Mouse (Mus musculus): ENCODE results near the gene Zfp654.
"Not testable (repeated sequence)": the region's sequence is repeated elsewhere in the genome, so short reads cannot be mapped to it uniquely, and the experiment has no call there.

Gene Zfp654

DNA sequence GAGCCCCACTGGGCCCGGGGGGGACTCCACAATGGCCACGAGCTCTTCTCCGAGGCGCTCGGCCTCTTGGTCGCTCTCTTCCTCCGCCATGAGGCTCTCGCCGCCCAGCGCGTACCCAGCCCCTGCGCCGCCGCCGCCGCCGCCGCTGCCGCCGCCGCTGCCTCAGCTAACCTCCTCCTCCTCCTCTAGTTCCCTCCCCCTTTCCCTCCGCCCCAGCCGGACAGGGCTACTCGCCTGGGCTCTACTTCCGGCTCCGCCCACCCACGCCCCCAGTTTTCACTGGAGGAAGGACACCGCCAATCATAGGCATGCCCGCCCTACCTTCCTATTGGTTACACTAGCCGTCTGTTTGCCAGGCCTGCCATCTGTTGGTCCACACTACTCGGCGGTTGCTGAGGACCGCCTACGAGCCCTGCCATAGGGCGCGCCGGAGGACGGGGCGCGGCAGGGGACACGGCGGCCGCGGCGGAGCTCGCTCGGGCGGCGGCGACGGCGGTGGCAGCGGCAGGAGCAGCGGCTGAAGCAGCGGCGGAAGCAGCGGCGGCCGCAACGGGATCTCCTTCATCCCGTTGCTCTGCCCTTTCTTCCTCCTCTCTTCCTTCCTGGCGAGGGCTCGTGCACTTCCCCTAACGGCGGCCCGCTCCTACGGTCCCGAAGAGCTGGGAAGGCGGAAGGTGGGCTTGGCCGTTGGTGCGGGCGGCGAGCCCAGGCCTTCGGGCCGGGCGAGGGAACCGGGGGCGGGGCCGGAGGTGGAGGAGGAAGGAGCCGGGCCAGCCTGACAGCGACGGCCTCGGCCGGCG lies at the start of gene Zfp654, which contains the start of gene Cggbp1:
TSS of gene Zfp654 (minus strand) at position 90 of the 800 bp plus-strand sequence.
TSS of gene Cggbp1 (plus strand) at position 434 of the 800 bp plus-strand sequence.
- DNase-seq (ENCODE audit: low spot score): peak; percentile 99

DNA sequence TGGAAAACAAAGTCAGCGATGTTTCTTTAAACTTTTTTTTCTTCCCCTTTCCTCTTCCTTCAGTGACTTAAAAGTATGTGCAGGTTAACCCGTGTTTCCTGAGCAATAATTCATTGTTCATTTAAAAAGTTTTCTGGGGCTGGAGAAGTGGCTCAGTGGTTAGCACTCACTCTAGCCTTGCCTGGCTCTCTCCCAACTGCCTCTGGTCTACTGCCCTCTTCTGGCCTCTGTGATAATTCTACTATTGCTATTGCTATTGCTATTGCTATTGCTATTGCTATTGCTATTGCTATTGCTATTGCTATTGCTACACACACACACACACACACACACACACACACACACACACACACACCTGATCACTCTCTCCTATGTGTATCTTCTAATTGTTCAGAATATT lies 47.6 kb upstream of the Zfp654 start:
- peak; percentile 34 for DNase-seq (ENCODE audit: low spot score)

DNA sequence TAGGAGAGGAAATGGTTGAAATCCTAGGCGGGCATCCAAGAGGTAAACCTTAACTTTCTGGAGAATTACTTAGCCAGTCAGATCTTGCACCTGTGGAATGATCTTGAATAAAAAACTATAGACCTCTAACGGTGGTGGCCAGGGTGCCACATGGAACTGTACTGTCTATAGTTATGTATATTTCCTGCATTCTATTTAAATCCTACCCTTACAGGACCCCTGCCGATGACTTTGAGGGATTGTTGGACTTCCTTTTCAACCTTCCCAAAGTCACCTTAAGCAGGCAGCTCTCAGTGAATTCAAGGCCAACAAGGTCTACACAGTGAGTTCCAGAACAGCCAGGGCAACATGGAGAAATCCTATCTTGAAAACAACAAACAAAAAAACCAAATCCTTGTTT lies 38.0 kb upstream of the Zfp654 start:
- no peak for DNase-seq (ENCODE audit: low spot score)

DNA sequence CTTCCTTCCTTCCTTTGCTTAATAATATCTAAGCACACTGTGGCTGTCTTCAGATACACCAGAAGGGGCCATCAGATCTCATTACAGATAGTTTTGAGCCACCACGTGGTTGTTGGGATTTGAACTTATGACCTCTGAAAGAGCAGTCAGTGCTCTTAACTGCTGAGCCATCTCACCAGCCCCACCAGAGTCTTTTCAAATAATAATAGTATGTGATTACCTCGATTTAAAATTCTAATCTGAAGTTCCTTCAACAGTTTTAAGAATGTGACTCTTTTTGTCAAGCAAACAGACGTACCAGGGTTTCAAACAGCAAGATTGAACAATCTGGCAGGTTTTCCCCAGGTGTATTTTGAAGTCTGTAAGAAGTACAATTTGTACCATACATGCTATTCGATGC lies 34.1 kb upstream of the Zfp654 start:
- DNase-seq (ENCODE audit: low spot score): no peak

DNA sequence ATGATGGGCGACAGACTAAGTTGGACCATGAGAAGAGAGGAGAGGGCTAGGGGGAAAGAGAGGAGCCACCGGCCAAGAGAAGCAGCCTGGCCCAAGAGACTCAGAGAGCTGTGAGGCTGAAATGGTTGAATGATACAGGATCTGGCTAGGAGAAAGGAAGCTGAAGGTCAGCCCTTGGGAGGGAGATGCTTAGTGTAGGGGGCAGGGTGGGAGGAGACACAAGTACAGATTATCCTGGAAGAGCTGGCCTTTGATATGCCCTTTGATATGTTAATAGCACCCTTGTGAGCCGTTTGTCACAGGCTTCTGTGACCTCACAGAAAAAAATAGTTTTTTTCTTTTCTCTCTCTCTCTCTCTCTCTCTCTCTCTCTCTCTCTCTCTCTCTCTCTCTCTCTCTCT lies 33.7 kb upstream of the Zfp654 start:
- no peak for DNase-seq (ENCODE audit: low spot score)

DNA sequence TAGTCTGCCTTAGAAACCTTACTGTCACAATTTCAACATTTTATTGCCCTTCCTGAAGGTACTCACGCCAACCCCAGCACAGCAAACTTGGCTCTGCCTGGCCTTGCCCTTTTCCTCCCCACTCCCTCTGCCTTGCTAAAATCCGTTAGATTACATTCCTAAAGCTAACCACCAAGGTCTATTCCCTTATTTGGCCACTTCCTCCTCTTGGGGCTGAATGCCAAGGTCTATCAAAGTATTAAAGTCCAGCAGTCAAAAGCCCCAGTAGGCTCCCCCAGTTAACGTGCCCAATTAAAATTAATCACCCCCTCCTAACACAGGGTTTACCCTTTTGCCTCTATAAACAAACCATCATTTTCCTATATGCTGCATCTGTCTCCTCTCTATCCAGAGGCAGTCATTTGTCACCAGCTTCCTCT lies 33.0 kb upstream of the Zfp654 start:
- DNase-seq (ENCODE audit: low spot score): no peak

DNA sequence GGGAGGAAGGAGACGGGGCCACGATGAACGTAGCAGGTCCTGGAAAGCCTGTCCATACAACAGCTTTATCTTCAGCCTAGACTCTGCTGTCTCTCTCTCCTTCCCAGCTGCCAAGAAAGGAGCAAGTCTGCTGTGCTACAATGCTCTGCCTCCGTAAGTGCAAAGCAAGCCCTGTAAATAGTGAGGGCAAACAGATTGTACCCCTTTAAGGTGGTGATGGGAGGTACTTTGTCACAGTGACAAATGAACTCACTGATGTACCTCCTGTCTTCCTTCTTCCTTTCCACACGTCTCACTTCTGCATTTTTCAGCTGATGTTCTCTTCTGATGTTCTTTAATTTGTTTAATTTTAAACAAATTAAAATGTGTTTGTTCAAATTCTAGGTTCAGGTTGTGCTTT lies 32.4 kb upstream of the Zfp654 start:
- no peak for DNase-seq (ENCODE audit: low spot score)

DNA sequence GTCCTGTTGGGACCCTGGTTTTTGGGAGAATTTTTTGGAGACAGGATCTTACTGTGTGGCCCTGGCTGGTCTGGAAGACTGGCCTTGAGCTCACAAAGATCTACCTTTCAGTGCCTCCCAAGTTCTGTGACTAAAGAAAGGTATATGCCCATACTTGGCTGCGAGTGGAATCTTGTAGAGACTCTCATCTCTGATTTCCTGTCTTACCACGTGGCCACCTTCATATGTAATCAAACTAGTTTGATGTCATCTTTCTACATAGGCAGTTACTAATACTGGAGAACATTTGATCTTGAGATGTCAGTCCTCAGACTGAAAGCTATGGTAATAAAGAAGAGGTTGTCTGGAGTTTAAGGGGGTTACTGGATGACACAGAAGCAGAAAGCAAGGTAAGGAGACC lies 30.0 kb upstream of the Zfp654 start:
- DNase-seq (ENCODE audit: low spot score): no peak

DNA sequence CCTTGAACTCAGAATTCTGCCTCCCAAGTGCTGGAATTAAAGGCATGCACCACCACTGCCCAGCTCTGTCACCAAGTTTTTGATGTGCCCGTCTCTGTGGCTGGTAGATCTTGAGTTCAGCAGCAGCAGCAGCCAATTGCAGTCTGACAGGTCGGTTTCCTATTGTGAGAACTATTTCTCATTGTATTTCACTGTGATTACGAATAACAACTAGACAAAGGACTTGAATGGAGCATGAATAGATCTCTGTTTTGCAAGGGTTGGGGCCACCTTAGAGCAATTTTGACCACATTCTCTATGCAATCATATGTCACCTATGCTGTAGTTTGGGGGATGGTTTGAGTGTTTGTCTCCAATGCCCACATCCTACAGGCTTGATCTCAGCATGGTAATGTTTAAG lies 29.5 kb upstream of the Zfp654 start:
- DNase-seq (ENCODE audit: low spot score): no peak

DNA sequence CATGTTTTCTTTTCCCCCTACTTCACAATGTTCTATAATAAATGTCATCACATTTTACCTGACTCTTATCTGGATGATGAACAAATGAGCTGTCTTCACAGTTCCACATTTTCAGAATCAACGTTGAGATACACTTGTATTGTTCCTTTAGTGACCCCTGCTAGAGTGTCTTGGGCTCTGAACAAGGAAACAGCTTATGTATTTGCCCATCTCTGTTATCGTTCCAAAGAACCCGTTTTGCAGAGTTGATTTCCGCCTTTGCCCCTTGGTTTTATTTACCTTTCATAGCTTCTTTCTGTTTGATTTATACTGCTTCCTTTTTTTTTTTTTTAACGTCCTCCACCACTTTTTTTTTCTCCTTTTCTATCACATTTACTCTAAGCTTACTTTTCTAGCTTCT lies 28.3 kb upstream of the Zfp654 start:
- DNase-seq (ENCODE audit: low spot score): no peak

DNA sequence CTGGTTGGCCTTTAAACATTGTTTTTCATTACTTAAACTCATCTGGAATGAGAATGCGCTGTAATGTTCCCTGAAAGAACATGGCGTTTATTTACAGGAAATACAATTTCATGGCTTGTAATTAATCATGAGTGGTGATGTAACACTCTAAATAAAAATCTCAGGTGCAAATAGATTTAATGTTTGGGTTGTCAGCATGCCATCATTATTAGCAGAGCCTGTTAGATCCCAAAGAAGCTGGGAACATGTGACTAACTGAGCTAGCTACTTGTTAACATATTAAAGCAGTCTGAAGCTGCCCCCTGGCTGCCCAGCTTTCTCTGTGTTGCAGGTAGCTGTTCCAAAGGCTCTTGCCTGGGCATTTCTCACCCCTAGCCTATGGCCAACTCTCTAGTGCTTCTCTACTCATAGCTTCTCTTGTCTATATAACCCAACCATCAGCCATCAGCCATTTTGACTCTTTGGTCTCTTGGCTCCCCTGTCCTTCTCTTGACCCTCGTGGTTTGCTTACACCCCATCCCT lies 27.2 kb upstream of the Zfp654 start:
- DNase-seq (ENCODE audit: low spot score): no peak

DNA sequence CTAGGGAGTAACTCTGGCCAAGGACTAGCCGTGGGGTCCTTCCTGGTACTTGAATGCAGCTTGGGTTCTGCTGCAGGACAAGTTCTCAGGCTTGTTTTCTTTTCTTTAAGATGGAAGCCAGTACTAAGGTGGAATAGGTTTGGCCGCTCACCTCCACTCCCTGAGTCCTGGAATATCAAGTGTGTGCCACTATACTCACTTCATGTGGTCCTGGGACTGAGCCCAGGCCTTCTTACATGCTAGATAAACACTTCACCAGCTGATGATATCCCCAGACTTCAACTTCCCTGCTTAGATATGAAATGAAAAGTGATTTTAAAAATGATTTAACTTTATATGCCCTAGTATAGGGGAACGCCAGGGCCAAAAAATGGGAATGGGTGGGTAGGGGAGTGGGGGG lies 25.9 kb upstream of the Zfp654 start:
- no peak for DNase-seq (ENCODE audit: low spot score)

DNA sequence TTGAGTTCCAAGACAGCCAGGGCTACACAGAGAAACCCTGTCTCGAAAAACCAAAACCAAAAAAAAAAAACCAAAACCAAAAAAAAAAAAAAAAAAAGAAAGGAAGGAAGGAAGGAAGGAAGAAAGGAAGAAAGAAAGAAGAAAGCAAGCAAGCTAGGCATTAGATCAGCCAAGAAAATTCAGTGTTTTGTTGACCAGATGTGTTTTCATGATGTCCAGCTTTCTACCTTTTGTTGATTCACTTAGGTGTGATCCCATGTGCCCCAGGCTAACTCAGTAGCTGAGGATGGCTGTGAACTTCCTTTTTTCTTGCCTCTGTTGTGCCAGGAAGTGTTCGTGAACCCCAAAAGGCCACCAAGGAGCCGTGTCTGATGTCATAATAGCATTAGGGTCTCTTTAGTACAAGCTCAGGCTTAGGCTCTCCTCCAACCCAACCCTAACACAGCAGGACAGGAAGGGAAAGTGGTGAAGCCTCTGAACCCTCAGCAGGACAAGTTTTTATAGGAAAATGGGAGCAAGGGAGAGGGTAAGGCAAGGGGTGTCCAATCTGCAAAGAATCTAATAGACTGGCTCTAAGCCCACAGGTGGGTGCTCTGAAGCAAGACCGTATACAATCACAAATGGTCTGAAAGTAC lies 25.3 kb upstream of the Zfp654 start:
- no peak for DNase-seq (ENCODE audit: low spot score)

DNA sequence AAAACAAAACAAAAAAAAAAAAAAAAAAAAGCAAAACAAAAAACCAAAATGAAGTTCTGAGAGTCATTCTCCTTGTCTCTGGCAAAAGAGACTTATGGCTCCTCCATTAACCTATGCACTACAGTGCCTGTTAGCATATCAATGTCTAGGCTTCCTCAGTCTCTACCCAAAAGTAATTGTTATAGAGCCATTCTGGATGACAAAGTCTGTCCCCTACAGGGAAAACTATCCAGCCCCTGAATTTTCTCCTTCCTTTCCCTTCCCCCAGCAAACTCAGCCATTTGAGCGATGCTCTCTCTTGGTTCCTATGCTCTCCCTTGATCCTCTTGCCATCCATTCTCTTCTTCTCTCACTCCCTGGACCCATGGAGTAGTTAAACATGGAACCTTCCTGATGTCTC lies 24.4 kb upstream of the Zfp654 start:
- DNase-seq (ENCODE audit: low spot score): no peak

DNA sequence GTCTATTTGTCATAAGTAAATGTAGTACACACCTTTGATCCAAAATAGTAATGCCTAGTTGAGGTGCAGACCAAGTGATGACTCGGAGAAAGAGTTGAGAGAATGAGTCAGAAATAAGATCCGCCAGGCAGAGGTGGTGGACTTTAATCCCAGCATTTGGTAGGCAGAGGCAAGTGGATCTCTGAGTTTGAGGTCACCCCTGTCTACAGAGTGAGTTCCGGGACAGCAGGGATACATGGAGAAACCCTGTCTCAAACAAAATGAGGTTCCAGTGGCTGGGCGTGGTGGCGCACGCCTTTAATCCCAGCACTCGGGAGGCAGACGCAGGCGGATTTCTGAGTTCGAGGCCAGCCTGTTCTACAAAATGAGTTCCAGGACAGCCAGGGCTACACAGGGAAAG lies 23.9 kb upstream of the Zfp654 start:
- DNase-seq (ENCODE audit: low spot score): no peak

DNA sequence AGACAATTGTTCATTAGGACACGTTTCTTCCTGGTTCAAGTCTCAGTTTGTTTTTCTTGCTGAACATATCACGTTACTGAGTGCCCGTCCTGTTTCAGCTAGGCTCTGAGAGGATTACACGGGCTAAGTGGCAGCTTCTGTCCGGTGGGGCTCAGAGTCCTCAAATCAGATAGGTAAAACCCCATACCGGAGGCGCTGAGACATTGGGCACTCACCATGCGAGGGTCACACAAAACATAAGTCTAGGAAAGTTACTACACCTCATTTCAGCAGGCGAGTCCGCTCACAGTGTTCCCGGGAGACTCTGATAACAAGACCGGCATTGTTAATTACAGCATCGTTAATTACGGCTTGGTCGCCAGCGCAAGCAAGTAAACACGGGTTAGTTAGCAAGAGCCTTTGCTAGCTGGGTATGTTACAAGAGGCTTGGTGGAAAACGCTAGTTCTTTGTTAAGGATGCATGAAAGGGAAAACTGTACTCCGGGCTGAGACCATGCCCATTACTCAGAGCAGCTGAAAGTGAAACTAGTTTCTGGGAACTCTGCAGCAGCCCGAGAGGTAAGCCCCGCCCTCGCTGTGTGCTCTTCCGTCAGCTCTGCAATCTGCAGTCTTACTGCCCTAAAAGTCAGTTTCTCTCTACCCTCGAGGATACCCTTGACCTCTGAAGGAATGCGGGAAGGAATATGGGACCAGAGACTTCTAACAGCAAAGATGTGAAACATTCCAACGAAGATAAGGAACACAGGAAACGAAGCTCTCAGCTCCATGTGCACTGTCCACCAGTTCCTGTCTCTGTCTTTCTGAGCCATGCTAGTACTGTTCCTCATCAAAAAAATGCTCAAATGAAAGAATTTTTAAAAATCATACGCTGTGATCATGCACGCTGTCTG lies 22.2 kb upstream of the Zfp654 start:
- peak; percentile 78 for DNase-seq (ENCODE audit: low spot score)

DNA sequence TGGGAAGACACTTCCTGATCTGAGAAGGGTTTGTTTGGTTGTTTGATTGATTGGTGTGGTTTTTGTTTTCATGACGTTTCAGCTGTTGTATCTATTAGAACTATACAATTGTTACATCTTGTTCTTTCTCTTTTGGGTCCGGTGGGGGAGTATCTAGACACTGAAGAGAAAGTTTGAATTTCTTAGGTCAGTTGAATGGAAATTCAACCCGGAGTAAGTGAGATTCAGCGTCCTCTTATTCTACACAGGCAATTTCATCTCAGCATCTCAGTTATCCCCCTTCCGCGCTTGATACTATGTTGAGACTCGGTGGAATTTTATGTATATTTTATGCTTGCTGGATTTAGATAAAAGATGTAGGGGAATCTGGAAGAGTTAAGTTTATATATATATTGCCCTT lies 21.4 kb upstream of the Zfp654 start:
- DNase-seq (ENCODE audit: low spot score): no peak

DNA sequence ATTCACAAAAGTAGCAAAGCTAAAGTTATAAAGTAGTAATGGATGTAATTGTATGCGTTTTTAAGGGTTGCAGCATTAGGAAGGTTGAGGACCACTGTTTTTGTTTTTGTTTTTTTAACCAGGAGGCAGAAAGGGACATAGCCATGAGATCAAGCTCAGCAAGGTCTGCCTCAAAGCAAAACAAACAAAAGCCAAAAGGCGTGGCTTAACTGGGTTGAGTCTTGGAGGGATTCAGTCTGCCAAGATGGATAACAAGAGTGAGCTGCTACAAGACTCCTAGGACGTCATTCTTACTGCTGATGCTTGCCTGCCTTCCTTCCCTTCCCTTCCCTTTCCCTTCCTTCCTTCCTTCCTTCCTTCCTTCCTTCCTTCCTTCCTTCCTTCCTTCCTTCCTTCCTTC lies 20.8 kb upstream of the Zfp654 start:
- no peak for DNase-seq (ENCODE audit: low spot score)

DNA sequence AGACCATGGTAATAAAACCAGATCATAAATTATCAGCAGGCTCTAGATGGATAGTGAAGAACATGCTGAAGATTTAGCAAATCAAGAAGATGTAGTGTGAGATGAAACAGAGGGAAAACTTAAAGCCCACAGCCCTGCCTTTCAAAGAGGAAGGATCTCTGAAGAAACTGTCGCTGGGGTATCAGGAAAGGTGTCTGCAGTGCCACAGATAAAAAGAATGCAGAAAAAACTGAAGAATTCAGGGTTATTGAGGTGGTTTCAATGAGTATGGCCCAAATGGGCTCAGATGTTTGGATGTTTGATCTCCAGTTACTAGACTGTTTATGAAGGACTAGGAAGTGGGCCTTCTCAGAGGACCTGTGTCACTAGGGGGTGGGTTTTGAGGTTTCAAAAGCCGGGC lies 18.2 kb upstream of the Zfp654 start:
- DNase-seq (ENCODE audit: low spot score): no peak

DNA sequence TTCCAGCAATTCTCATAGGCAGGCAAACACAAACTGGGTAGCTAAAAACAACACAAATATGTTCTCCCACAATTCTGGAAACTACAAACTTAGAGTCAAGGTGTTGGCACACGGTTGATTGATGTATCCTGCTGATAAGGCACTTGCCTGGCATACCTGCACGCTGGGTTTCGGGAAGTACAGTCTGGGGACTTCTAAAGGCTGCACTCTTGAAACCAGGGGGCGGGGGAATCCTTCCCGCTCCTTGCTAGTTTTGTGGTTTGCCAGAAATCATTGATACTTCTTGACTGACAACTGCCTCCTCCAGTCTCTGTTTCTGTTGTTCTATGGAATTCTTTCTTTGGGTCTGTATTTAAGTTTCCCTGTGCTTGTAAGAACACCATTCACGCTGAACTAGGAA lies 17.2 kb upstream of the Zfp654 start:
- no peak for DNase-seq (ENCODE audit: low spot score)

DNA sequence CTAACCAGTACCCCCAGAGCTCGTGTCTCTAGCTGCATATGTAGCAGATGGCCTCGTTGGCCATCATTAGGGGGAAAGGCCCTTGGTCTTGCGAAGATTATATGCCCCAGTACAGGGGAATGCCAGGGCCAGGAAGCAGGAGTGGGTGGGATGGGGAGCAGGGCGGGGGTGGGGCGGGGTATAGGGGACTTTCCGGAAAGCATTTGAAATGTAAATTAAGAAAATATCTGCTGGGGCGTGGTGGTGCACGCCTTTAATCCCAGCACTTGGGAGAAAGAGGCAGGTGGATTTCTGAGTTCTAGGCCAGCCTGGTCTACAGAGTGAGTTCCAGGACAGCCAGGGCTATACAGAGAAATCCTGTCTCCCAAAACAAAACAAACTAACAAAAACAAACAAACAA lies 14.4 kb upstream of the Zfp654 start:
- DNase-seq (ENCODE audit: low spot score): not testable (repeated sequence)

DNA sequence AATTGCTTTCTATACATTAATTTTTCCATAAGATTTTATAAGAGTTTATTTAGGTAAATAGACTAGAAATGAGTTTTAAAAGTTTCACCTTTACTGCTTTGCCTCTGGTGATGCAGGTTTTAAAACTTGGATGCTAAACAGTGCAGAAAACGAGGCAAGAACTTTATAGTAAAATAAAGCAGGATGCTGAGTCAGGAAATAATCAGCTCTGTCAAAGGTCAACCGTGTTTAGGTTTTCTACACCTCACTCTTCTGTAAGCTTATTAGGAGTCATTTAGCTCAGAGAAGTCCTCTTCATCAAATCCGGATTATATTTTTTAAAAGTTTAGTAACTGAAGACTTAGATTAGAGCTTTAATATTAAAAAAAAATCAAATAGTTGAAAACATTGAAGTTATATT lies 5.5 kb upstream of the Zfp654 start:
- DNase-seq (ENCODE audit: low spot score): no peak

DNA sequence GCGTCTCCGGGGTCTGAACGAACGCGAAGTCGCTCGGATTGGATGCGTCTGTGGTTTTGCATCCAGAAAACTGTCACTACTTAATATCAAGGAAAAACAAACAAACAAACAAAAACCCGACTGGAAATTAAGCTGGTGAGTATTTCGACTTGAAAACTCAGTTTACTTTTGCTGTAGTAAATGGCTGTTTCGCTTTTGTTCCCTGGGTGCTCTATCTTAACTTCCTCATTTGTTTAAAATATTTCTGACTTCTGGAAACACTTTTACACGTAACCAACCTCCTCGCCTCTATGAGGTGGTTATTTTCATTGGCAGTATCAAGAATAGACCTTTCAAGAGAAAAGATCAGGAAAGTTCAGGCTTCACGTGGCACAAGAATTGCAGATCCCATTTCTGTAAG lies 1.4 kb upstream of the Zfp654 start:
- DNase-seq (ENCODE audit: low spot score): no peak
